Mouse (Mus musculus): Measurements from ENCODE around the gene Pla2g1b.

DNA sequence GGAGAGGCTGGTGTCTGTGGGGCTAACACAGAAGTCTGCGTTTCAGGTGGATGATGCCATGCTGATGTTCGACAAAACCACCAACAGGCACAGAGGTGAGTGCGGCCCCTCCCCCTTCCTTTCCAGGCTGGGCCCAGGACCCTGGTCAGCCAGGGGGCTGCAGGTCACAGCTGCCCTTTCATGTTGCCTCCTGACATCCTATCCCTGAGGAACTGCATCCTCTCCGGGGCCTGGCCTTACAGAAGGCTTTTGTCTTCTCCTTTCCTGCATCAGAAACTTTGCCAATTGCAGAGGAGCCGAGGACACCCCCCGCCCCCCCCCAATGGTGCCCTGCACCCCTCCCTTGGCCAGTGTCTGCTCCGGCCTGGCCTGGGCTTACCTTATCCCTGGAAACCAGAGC is 27.4 kb upstream of the Pla2g1b start:
- no peak for TF ChIP-seq SRF (IDR thresholded peaks at IDR 0.05; ENCODE audit: control insufficient read depth, insufficient read length, low read depth)
- TF ChIP-seq MYOD1 (IDR thresholded peaks at IDR 0.05; ENCODE audit: control insufficient read depth in 1 of 3, insufficient read length in 2 of 3, low read depth in 2 of 3), result no peak
- TF ChIP-seq POLR2A (IDR thresholded peaks at IDR 0.05; ENCODE audit: insufficient read length, low read depth), result no peak
- no peak for TF ChIP-seq E2F4 (IDR thresholded peaks at IDR 0.05; ENCODE audit: insufficient read depth)
- no peak for TF ChIP-seq MAX (IDR thresholded peaks at IDR 0.05; ENCODE audit: low read depth)
- no peak for TF ChIP-seq TCF12 (IDR thresholded peaks at IDR 0.05; ENCODE audit: insufficient read depth, poor library complexity, severe bottlenecking)
- TF ChIP-seq USF1 (IDR thresholded peaks at IDR 0.05; ENCODE audit: low read depth), result no peak
- no peak for TF ChIP-seq POLR2AphosphoS2 (IDR thresholded peaks at IDR 0.05; ENCODE audit: insufficient read length, low read depth)
- TF ChIP-seq MYOG (IDR thresholded peaks at IDR 0.05; ENCODE audit: control insufficient read depth in 1 of 3, insufficient read depth in 1 of 3, insufficient read length in 2 of 3, low read depth in 2 of 3), result no peak
- TF ChIP-seq TCF3 (IDR thresholded peaks at IDR 0.05; ENCODE audit: insufficient read length, low read depth), result no peak
- no peak for TF ChIP-seq CEBPB (IDR thresholded peaks at IDR 0.05; ENCODE audit: insufficient read depth, poor library complexity, severe bottlenecking)
